Mouse (Mus musculus) fibroblast of lung, adult 2 months (primary cell): ENCODE data around the gene Mycs.

ENCODE experiments used
- DNase-seq: peaks from one replicate; pipeline ENCODE4 v3.0.0-alpha.2; 2011; ENCODE audit warnings: low read depth

The Mycs gene

DNA sequence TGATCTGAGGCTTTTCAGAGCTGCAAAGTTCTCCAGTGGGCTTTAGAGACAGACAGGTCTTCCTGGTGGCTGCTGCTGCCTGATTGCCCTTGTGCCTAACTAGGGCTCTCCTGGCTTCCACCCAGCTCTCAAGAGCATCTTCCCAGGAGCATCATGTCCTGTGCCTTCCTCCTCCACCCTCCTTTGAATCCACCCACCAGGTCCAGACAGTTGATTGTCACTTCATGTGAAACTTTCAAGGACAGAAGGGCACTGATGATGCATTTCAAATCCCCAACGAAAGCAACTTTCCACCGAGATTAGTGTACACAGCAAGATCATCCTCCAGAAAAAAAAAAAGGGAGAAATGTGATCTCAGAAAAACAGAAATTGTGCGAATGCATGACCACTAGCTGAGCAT is at the start of gene Mycs:
Gene Mycs (minus strand): TSS at position 101 of the 400 bp plus-strand sequence.
- no peak for DNase-seq

DNA sequence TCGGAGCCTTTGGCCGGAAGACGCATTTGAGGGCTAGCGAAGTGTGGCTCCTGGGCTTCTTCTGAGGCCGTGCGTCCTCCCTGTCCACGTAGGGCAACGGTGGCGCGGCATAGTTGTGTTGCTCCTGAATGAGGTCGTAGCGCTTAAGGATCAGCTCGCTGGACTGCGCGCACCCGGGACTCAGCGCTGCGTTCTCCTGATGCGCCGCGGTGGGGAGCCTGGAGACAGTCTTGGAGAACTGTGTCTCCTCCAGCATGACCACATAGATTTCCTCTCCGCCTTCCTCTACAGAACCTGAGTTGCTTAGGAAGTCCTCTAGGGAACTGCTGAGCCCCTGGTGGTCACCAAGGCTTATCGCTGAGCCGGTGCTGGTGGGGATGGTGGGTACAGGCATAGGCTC is 1.0 kb downstream of the Mycs start:
- DNase-seq = no peak
